Mouse (Mus musculus) layer of hippocampus, adult 6 months (tissue): Measurements from ENCODE around the gene Olfr68. TPM values are rescaled to one million over a fixed set of nuclear protein-coding genes. Genes with fewer than 3 reads are reported as not detected.

Experiments
- long read RNA-seq, 2 experiments: library from polyadenylated mRNA; unstranded; transcript quantifications; one replicate each; pipeline ENCODE4 v2.0.0; 2019 to 2020
- polyA plus RNA-seq: library from polyadenylated mRNA; unstranded; fragments of <200 nt; fragmentation: Nextera tagmentation; gene quantifications from 2 replicates; pipeline ENCODE4 v1.2.3, GENCODE M21; 2021

Gene Olfr68
- not detected in 2 replicates for polyA plus RNA-seq
- long read RNA-seq, experiment 1: 0 reads
- long read RNA-seq, experiment 2: 0 reads

DNA sequence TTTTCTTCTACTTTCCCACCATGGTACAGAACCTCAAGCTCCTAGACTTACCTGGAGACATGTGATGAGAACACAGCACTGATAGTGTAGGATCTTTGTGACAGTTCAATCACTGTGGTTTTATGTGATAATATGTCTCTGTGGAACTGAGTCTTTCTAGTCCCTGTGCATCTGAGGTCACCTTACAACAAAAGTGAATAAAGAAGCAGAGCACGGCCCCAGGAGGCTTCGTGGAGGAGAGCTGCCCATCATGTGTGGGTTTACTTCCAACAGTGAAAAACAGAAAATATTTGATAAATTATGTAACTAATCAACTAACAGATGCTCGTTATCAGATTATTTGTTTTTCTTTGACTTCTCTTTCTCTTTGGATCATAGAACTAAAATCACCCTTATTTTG is at the start of gene Olfr68:
TSS of gene Olfr68 (minus strand) at position 101 of the 400 bp plus-strand sequence.

DNA sequence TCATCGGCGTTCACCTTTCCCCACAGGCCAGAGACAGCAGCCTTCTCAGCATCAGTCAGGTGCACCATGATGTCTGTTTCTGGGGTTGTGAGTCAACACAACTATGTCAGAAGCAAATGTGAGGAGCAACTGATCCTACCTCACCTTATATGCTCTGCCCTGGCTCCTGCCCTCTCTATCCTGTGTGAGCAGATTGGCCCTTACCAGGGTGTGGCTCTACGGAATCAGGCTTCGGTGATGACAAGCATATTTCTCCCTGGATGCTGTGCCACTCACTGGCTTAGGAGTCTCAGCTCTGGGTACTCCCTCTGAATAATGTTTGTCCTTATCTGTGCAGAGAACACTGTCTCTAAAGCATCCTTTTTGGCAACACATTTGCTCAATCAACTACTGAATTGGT is 48.3 kb upstream of the Olfr68 start, which contains the start of gene Hbb-bs:
TSS of gene Hbb-bs (minus strand) at position 289 of the 400 bp plus-strand sequence.

DNA sequence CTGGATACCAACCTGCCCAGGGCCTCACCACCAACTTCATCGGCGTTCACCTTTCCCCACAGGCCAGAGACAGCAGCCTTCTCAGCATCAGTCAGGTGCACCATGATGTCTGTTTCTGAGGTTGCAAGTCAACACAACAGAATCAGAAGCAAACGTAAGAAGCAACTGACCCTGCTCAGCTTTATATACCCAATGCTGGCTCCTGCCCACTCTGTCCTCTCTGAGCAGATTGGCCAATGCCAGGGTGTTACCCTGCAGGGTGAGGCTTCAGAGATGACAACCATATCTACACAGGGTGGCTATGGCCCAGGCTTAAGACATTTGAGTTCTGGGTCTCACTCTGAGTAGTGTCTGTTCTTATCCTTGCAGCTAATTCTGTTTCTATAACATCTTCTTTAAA is 34.3 kb upstream of the Olfr68 start, which contains the start of gene Hbb-bt:
TSS of gene Hbb-bt (minus strand) at position 231 of the 400 bp plus-strand sequence.

DNA sequence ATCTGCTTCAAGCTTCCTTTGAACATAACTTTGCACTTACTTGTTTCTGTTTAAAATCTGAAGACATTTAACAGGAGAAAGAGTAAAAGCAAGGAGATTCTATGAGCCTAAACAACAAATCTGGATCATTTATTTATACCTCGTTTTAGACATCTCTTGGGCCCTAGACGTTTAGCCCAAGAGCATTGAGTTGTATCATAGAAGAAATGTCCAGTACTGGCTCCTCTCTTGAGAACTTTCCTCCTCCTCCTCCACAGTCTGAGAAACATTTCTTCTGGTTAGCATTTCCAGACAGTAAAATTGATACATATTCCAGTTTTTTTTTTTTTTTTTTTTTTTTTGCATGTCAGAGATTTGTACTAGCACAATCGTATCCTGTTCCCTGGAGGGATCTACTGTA is 12.2 kb upstream of the Olfr68 start, which contains the start of gene Olfr67:
TSS of gene Olfr67 (minus strand) at position 101 of the 400 bp plus-strand sequence.

DNA sequence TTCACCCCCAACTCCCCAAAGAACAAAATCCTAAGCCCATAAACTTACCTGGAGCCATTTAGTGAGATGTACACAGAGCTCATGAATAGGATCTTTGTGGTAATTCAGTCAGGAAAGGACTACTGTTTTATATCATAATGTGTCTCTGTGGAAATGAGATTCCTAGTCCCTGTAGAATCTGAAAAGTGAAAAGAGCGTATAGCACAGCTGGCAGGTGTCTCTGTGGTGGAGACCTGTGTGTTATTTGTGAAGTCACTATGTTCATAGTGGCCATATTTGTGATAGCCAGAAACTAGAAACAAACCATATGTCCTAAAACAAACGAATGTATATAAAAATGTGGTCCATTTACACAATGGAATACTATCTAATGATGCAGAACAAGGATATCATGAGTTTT is 8.0 kb downstream of the Olfr68 start, which contains the start of gene Olfr69:
TSS of gene Olfr69 (minus strand) at position 101 of the 400 bp plus-strand sequence.

DNA sequence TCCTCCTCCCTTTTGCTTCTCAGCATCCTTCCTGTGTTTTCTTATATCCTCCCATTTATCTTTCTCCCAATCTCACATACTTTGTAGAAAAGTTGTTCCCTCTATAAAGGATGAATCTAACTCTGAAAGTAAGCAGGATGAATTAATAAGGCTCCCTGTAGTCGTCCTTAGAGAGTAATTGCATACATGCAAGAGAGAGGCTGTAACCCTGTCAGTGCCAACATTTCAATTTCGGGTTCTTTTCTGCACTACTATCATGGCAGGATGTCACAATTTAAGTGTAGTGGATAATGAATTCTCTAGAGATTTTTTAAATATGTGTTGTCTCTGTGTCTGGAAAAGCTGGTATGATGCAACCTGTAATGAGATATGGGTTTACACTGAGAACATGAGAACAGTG is 22.3 kb downstream of the Olfr68 start, which contains the start of gene Olfr630:
TSS of gene Olfr630 (minus strand) at position 101 of the 400 bp plus-strand sequence.

DNA sequence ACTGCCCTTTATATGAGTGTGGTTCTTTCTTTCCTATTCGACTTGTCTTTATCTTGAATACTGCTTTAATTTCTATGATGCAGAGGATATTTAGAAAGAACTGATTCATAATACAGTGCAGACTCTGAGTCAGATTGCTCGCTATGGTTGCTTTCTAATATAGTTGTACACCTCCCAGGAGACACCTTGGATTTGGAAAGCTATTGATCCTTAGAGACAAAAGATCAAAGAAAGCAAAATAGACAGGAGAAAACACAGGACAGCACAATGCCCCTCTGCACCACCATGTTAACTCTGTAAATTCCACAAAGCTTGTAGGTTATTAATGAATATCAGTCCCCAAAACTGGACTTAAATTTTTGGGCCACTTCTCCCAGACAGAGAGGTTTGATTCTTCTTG is 34.7 kb downstream of the Olfr68 start, which contains the start of gene Olfr629:
TSS of gene Olfr629 (minus strand) at position 101 of the 400 bp plus-strand sequence.

DNA sequence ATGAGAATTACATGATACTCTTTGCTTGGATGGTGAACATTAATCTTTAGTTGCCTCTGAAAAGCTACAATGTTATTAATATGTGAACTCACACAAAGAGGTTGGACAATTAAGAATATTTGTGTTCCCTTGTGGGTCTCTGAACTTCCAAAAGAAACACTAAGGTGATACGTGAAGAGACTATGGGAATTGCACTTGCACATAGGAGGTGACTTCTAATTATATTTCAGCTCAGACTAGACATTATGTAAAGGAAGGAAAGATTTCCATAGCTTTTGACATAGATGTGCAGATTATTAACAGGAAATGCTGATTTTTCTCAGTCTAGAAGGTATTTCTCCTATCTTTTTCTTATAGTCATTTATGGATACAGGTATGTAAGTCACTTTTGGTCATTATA is 49.4 kb downstream of the Olfr68 start, which contains the start of gene Olfr628:
TSS of gene Olfr628 (plus strand) at position 301 of the 400 bp plus-strand sequence.

Other genes starting within 250 kb of the Olfr68 start
- gene Olfr612, start 237.0 kb downstream of the Olfr68 start, polyA plus RNA-seq: not detected in 2 replicates
- not detected in 2 replicates for gene Olfr613, start 231.6 kb downstream of the Olfr68 start, polyA plus RNA-seq
- gene Olfr615, start 223.6 kb downstream of the Olfr68 start, polyA plus RNA-seq: not detected in 2 replicates
- gene Olfr616, start 210.6 kb downstream of the Olfr68 start, polyA plus RNA-seq: not detected in 2 replicates
- not detected in 2 replicates for gene Olfr617, start 206.6 kb downstream of the Olfr68 start, polyA plus RNA-seq
- not detected in 2 replicates for gene Olfr618, start 189.6 kb downstream of the Olfr68 start, polyA plus RNA-seq
- gene Olfr619, start 179.1 kb downstream of the Olfr68 start, polyA plus RNA-seq: not detected in 2 replicates
- gene Olfr620, start 167.2 kb downstream of the Olfr68 start, polyA plus RNA-seq: not detected in 2 replicates
- not detected in 2 replicates for gene Olfr622, start 137.0 kb downstream of the Olfr68 start, polyA plus RNA-seq
- not detected in 2 replicates for gene Olfr623, start 116.0 kb downstream of the Olfr68 start, polyA plus RNA-seq
- not detected in 2 replicates for gene Olfr624, start 108.5 kb downstream of the Olfr68 start, polyA plus RNA-seq
- not detected in 2 replicates for gene Olfr625-ps1, start 97.0 kb downstream of the Olfr68 start, polyA plus RNA-seq
- gene Olfr243, start 65.0 kb downstream of the Olfr68 start, polyA plus RNA-seq: not detected in 2 replicates
- gene Olfr628, start 49.3 kb downstream of the Olfr68 start, polyA plus RNA-seq: not detected in 2 replicates
- not detected in 2 replicates for gene Olfr629, start 34.8 kb downstream of the Olfr68 start, polyA plus RNA-seq
- gene Olfr630, start 22.4 kb downstream of the Olfr68 start, polyA plus RNA-seq: not detected in 2 replicates
- gene Olfr69, start 8.1 kb downstream of the Olfr68 start, polyA plus RNA-seq: not detected in 2 replicates
- not detected in 2 replicates for gene Olfr67, start 12.1 kb upstream of the Olfr68 start, polyA plus RNA-seq
- 0.80 and 2.0 TPM in 2 replicates for gene Hbb-bt, start 34.3 kb upstream of the Olfr68 start, polyA plus RNA-seq
- 6.5 and 12.6 TPM in 2 replicates for gene Hbb-bs, start 48.4 kb upstream of the Olfr68 start, polyA plus RNA-seq
- not detected in 2 replicates for gene Hbb-bh2, start 60.8 kb upstream of the Olfr68 start, polyA plus RNA-seq
- gene Hbb-bh1, start 63.5 kb upstream of the Olfr68 start, polyA plus RNA-seq: not detected in 2 replicates
- gene Hbb-y, start 73.5 kb upstream of the Olfr68 start, polyA plus RNA-seq: not detected in 2 replicates
- not detected in 2 replicates for gene Olfr66, start 106.6 kb upstream of the Olfr68 start, polyA plus RNA-seq
- not detected in 2 replicates for gene Olfr64, start 114.8 kb upstream of the Olfr68 start, polyA plus RNA-seq
- gene Olfr65, start 123.8 kb upstream of the Olfr68 start, polyA plus RNA-seq: not detected in 2 replicates
- gene Olfr631, start 149.1 kb upstream of the Olfr68 start, polyA plus RNA-seq: not detected in 2 replicates
- not detected in 2 replicates for gene Olfr632, start 154.6 kb upstream of the Olfr68 start, polyA plus RNA-seq
- not detected in 2 replicates for gene Olfr633, start 164.7 kb upstream of the Olfr68 start, polyA plus RNA-seq
- gene Olfr635, start 191.5 kb upstream of the Olfr68 start, polyA plus RNA-seq: not detected in 2 replicates
- not detected in 2 replicates for gene Olfr638, start 219.0 kb upstream of the Olfr68 start, polyA plus RNA-seq
- gene Olfr639, start 237.6 kb upstream of the Olfr68 start, polyA plus RNA-seq: not detected in 2 replicates
- gene Olfr640, start 245.9 kb upstream of the Olfr68 start, polyA plus RNA-seq: not detected in 2 replicates